ENCODE assay signal across 8 mouse cellular contexts in genomic region chr12:33302523-33303383, GRCm38 (mm10).
A peak's percentile ranks its signal among the peaks of the same experiment; 100 is the strongest.
DNase-seq lines count a peak whose midpoint lies in the region; ATAC-seq and TF ChIP-seq lines count a peak whose summit lies in the region.

No protein-coding gene starts in this region.

- no peaks in the 10 kb centered on the region for H3K27me3 ChIP-seq in intestine, postnatal 0 days (replicated peaks; ENCODE audit: control insufficient read depth, insufficient read depth, low read length)
- no peaks in the 10 kb centered on the region for H3K27me3 ChIP-seq in limb, embryonic 15.5 days
- no peaks in the 10 kb centered on the region for H3K27me3 ChIP-seq in midbrain, embryonic 15.5 days (replicated peaks)

- peak overlapping the region; percentile 91 for H3K4me2 ChIP-seq in intestine, postnatal 0 days (replicated peaks; ENCODE audit: low read depth)
- H3K4me2 ChIP-seq in limb, embryonic 15.5 days: peak overlapping the region; percentile 90
- peak overlapping the region; percentile 78 for H3K4me2 ChIP-seq in midbrain, embryonic 15.5 days

- H3K9me3 ChIP-seq in intestine, postnatal 0 days (ENCODE audit: control insufficient read depth): no peaks in the 10 kb centered on the region
- no peaks in the 10 kb centered on the region for H3K9me3 ChIP-seq in limb, embryonic 15.5 days
- H3K9me3 ChIP-seq in midbrain, embryonic 15.5 days: no peaks in the 10 kb centered on the region

- TF ChIP-seq CTCF in intestine, postnatal 0 days (IDR thresholded peaks at IDR 0.05; ENCODE audit: low read depth): no peak

- peak; percentile 55 for DNase-seq in urinary bladder, postnatal 14 days (ENCODE audit: low spot score)
- DNase-seq in urinary bladder, adult 2 months (ENCODE audit: low spot score): no peak
- peak; percentile 59 for DNase-seq in embryo, embryonic 11 days
- peak; percentile 98 for DNase-seq in heart, adult 11 months
- peak; percentile 46 to 59 for DNase-seq in spleen, postnatal 36 days (ENCODE audit: low spot score in 2 of 2)

- H3K36me3 ChIP-seq in intestine, postnatal 0 days (ENCODE audit: control insufficient read depth, insufficient read depth): no peaks in the 10 kb centered on the region; the same call in 1 of the 2 replicates
- H3K36me3 ChIP-seq in limb, embryonic 15.5 days: no peaks in the 10 kb centered on the region
- H3K36me3 ChIP-seq in midbrain, embryonic 15.5 days (replicated peaks): no peaks in the 10 kb centered on the region

- peak overlapping the region; percentile 41 for H3K9ac ChIP-seq in intestine, postnatal 0 days (ENCODE audit: low read depth, low read length)
- H3K9ac ChIP-seq in limb, embryonic 15.5 days: peak overlapping the region; percentile 45
- peak overlapping the region; percentile 32 for H3K9ac ChIP-seq in midbrain, embryonic 15.5 days

- WGBS in intestine, postnatal 0 days: under 1% methylated on average over 29 of the region's 29 CpGs
- under 1% methylated on average over 29 of the region's 29 CpGs for WGBS in limb, embryonic 15.5 days
- WGBS in midbrain, embryonic 15.5 days: under 1% methylated on average over 29 of the region's 29 CpGs

- H3K4me3 ChIP-seq in intestine, postnatal 0 days (ENCODE audit: low read depth, low read length): peak overlapping the region; percentile 57
- H3K4me3 ChIP-seq in limb, embryonic 15.5 days: peak overlapping the region; percentile 48
- peak overlapping the region; percentile 38 for H3K4me3 ChIP-seq in midbrain, embryonic 15.5 days

- H3K27ac ChIP-seq in intestine, postnatal 0 days (ENCODE audit: low read depth, low read length): peak overlapping the region; percentile 81
- peak overlapping the region; percentile 43; the same call in 1 of the 2 replicates for H3K27ac ChIP-seq in limb, embryonic 15.5 days
- peak overlapping the region; percentile 23; the same call in 1 of the 2 replicates for H3K27ac ChIP-seq in midbrain, embryonic 15.5 days

- ATAC-seq in intestine, postnatal 0 days: peak; percentile 41
- peak; percentile 71; the same call in 1 of the 2 replicates for ATAC-seq in limb, embryonic 15.5 days (ENCODE audit: insufficient number of reproducible peaks, low FRiP score, low TSS enrichment, low read depth)
- peak; percentile 67 for ATAC-seq in midbrain, embryonic 15.5 days (replicated peaks)

- H3K4me1 ChIP-seq in intestine, postnatal 0 days (replicated peaks; ENCODE audit: control insufficient read depth, insufficient read depth, low read length): no peaks in the 10 kb centered on the region
- H3K4me1 ChIP-seq in limb, embryonic 15.5 days: peaks cover 23% of the 10 kb centered on the region
- peaks cover 25% of the 10 kb centered on the region for H3K4me1 ChIP-seq in midbrain, embryonic 15.5 days

Comparison
In these comparisons a context has a peak if more than half of its experiments do, and no peak if none do; other contexts are left out.
1. H3K27ac ChIP-seq: peak in every context shown above with its lines; median percentile 81 in intestine, postnatal 0 days; 43 in limb, embryonic 15.5 days; 23 in midbrain, embryonic 15.5 days.